Mouse (Mus musculus): ENCODE measurements around the gene Slc6a4.

DNA sequence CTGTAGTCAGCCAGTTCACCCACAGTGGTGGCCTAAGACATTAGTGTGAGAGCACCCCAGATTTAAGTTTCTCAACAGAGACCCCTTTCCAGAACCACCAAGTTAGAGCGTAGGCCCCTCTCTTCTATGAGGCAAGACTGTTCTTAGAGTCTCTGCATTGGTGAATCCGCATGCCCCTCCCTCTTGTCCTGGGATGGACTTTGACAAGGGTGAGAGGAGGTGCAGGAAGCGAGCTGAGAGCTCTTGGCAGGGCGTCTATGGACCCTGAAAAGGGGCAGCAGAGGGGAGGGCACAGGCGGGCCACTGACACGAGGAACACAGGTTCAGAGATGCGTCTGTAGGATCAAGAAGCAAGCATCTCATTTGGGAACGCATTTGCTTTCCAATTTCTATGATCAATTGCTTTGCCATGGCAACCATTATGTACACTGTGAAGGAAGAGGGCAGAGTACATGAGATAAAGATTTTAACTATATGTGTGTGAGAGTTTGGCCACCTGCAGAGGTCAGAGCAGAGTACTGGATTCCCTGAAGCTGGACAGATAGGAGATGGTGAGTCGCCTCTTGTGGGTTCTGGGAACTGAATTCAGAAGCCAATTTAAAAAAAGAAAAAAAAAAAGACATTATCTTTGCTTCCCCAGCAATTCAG is 23.5 kb downstream of the Slc6a4 start:
- TF ChIP-seq GATA1 (IDR thresholded peaks at IDR 0.05; ENCODE audit: borderline replicate concordance, low read length) (no peak), FLI1 (IDR thresholded peaks at IDR 0.05; ENCODE audit: low read length) (no peak)
